Mouse (Mus musculus): ENCODE results near the gene Nectin2. TPM values are rescaled to one million over a fixed set of nuclear protein-coding genes. Genes with fewer than 3 reads are reported as not detected.

The Nectin2 gene
- total RNA-seq, 2 experiments from 2014 or later, result 35.7 to 36.4 TPM

DNA sequence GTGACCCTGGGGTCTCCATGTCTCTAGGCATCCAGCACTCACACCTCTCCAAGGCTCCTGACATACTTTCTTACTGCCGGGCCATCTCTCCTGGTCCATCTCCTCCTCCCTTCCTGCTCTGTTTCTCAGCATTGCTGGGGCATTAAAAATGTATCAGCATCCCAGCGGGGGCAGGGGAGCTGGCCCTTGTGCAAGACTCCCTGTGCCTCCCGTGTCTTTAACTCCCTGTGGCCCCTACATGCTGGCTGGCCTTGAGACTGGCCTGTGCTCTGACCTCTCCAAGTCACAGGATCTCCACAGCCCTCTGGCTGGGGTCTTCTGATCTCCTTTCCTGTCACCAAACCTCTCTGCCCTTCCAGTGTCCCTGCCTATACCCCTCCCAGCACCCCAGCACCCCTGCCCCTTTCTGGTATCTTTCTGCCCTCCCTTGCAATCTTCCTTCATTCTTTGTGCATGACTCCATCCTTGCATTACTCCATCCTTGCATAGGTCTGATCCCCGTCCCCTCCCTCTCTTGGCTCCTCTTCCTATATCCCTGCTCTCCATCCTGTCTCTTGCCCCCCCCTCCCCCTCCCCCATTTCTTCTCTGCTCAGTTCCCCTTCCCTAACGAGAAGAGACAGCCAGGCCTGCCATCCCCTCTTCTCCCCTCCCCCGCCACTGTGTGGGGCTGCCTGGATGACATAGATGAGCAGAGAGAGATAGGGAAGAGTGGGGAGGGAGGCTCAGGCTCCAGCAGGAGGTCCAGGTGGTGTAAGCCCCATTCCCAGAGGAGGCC is 3.7 kb downstream of the Nectin2 start:
- peak; percentile 23 for DNase-seq
- intact Hi-C loops (cut with DNase I), result no loop called here

DNA sequence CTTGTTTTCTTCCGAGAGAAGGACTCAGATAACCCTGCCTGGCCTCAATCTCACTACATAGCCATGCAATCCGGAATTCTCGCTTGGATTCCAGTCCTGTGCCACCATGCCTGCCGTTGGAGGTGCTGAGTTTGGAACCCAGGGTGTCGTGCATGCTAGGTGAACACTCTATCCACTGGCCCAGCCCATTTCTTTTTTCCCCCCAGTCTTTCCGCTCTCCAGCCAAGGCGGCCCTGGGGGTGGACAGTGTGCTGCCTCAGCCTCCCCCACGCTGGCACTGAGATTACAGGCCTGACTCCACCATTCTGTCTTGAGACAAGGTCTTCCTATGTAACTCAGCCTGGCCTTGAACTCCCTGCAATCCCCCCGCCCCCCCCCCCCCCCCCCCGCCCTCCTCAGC is 4.3 kb downstream of the Nectin2 start:
- intact Hi-C loops (cut with DNase I), result no loop called here
- no peak for DNase-seq

DNA sequence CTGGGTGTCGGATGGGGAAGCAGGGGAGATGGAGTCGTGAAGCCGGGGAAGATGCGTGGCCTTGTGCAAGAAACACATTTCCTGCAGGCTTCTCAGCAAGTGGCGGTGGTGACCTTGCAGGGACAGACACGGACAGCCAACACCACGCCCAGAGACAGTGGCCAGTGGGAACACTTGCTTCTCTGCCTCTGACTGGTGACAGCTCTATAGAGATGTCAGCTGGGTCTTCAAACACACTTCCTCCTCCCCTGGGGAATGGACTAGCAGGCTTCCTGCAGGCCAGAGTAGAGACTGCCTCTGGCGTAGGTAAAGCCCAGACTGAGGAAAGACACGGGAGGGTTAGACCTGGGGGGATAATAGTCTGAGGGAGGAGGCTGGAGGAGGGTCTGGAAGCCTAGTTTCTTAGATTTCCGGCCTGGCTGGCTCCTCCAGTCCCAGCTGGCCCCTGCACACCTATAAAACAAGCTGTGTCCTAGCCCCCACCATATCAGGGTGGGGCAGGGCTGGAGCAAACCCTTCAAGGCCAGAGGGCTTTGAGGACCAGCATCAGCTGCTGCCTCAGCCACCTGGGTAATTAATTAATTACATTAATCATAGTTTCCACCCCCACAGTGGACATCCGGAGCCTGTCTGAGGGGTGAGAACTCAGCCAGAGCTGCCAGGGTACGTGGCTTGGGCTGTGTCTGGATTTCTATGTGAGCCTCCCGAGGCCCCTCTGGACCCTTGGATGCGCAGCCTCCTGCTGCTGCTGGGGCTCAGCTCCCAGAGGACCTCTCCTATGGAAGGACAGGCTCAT is 5.5 kb downstream of the Nectin2 start:
- DNase-seq, result no peak
- intact Hi-C loops (cut with DNase I), result no loop called here

DNA sequence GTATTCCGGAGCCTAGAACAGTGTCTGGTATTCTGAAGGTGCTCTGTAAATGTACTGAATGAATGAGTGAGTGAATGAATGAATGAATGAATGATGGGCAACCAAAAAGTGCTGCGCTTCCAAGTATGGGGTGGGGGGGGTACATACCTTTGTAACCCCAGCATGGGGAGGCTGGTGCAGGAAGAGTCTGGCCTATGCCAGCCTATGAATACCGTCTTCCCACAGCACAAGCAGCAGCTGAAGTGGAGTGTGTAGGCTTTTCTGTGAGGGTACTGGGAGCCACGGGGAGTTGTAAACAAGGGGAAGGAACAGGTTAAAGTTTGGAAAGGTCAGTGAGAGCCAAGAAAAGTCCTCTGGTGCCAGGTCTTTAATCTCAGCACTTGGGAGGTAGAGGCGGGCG is 6.5 kb downstream of the Nectin2 start:
- intact Hi-C loops (cut with DNase I), result no loop called here

DNA sequence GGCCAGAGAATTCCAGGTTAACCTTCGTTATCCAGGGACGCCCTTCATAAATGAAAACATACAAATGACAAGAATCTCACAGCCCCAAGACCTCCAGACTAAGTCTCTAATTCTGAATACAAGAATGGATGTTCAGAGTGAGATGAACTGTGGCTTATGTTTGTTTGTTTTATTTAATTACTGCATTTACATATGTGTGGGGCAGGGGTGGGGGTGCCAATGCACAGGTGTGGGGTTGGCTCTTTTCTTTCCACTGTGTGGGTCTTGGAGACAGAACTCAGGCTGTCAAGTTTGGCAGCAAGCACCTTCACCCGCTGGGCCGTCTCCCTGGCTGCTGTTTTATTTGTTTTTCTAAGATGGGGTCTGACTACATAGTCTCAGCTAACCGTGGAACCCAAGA is 7.8 kb downstream of the Nectin2 start:
- intact Hi-C loops (cut with DNase I), result no loop called here
- no peak for DNase-seq

More for the DNA sequence above, 6.5 kb downstream of the Nectin2 start:
- no peak for DNase-seq

DNA sequence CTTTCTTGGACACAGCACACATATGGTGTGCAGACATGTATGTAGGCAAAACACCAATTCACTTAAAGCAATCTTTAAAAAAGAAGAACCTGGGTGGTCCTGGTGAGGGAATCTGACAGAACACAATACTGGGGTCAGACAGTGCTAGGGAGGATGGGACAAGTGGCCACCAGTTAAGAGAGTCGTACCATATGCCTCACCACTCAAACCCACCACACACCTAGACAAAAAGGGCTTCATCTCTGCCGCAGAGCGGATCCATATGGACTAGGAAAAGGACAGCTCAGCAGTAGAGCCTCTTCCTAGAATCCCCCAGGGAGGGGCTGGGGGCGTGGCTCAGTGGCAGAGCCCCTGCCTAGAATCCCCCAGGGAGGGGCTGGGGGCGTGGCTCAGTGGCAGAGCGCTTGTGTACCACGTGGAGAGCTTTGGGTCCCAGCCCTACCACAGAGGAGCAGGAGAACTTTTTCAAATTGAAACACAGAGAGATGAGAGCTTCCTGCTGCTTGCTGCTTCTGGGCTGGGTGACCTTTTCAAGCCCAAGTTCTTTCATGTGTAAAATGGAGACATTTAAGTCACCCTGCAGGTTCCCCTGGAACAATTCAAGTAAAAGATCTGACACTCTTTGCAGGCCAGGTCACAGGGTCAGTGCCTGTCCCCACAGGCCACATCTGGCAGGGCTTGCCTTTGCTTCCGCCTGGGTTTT is 8.8 kb downstream of the Nectin2 start:
- DNase-seq, result no peak
- intact Hi-C loops (cut with DNase I), result no loop called here

DNA sequence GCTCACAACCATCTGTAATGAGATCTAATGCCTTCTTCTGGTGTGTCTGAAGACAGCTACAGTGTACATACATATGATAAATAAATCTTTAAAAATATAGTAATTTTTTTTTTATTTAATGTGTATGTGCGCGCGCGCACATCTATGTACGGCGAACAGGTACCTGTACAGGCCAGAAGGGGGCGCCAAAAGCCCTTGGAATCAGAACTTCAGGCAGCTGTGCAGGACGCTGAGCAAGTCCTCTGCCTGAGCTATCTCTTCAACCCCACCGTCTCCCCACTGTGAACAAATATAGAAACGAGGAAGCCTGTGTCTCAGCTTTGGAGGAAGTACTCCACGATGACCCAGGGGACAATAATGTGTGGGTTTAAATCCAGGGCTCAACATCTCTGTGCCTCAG is 10.0 kb downstream of the Nectin2 start:
- intact Hi-C loops (cut with DNase I), result no loop called here
- no peak for DNase-seq

DNA sequence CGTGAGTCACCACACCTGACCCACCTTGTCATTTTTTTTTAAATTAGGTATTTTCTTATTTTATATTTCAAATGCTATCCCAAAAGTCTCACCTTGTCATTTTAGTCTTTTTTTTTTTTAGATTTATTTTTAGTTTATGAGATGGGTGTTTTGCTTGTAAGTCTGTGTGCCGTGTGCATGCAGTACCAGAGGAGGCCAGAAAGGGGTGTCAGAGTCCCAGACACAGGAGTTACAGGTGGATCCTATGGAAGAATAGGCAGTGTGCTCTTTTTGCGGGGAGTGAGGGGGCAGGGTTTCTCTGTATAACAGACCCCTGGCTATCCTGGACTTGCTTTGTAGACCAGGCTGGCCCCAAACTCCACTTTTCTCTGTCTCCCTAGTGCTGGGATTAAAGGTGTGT is 11.5 kb downstream of the Nectin2 start:
- DNase-seq, result no peak
- intact Hi-C loops (cut with DNase I), result no loop called here

DNA sequence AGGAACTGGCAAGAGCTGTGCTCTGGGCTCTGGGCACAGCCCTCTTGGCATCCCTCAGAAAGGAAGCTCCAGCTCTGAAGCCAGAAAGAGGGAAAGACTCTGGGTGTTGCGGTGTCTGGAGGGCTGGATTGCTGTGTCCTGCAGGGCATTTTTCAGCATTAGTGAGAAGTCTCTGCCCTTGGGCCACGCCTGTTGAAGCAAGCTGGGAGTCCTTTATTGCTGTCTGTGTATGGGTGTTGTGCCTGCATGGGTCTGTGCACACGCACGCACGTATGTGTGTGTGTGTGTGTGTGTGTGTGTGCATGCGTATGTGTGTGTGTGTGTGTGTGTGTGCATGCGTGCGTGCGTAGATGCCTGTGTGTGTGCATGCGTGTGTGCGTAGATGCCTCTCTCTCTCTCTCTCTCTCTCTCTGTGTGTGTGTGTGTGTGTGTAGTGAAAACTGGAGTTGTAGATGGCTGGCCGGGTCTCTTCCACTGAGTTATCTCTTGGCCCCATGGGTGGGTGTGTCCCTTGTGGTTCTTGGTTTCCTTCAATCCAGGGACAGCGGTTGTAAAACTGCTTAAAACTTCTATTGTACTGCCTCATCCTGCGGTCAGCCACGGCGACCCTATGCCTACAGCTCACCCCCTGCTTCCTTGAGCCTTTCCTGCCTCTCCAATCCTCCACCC is 13.8 kb downstream of the Nectin2 start:
- DNase-seq, result no peak
- intact Hi-C loops (cut with DNase I), result no loop called here

DNA sequence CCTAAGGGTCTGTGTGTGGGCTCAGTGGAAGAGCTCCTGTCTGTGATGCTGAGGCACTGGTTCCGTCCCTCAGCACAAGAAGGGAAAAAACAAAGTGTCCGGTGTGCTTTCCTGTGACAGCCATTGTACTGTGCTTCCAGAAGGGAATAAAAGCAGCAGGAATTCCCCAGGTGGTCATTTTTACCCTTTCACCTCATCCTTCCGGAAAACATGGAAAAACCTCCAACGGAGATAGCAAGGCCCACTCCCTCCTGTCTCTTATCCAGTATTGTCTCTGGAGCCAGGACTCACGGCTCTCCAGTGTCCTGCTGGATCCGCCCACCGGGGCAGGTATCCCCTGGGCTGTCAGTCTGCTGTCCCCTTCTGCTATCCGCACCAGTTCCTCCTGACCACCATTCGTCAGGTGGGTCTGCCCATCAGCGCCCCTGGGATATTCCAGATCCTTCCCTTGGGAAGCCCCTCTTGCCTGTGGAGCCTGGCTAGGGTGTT is 16.1 kb downstream of the Nectin2 start:
- DNase-seq, result no peak
- intact Hi-C loops (cut with DNase I), result no loop called here

DNA sequence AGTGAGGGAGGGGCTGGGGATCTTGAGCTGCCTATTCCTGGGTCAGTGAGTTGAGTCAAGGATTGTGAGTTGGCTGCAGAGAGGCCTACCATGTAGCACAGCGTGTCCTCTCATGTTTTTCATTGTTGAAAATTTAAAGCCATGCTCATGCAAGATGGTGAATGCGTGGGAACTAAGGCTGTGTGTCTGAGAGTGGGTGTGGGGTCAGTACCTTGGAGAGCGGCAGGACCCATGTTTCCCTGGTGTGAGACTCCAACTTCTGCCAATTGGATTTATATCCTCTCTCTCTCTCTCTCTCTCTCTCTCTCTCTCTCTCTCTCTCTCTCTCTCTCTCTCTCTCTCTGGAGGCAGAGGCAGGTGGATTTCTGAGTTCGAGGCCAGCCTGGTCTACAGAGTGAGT is 23.7 kb downstream of the Nectin2 start:
- intact Hi-C loops (cut with DNase I), result no loop called here
- no peak for DNase-seq

DNA sequence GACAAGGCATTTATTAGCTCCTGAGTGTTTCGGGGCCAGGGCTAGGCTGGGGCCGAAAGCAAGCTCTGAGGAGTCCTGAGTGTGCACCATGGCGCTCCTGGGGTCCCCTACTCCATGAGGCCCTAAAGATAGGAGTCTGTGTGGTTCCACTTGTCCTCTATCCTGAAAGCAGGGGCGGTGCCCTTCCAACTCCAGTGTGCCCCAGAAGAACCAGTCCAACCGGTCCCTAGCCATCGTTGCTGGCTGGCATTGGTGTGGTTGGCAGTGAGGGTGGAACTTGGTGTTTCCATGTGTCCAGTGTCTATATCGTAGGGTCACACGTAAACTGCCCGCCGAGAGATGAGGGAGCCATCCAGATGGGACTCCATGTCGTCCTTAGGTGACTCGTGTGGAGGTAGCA is 26.1 kb downstream of the Nectin2 start:
- intact Hi-C loops (cut with DNase I), result no loop called here
- DNase-seq, result no peak

DNA sequence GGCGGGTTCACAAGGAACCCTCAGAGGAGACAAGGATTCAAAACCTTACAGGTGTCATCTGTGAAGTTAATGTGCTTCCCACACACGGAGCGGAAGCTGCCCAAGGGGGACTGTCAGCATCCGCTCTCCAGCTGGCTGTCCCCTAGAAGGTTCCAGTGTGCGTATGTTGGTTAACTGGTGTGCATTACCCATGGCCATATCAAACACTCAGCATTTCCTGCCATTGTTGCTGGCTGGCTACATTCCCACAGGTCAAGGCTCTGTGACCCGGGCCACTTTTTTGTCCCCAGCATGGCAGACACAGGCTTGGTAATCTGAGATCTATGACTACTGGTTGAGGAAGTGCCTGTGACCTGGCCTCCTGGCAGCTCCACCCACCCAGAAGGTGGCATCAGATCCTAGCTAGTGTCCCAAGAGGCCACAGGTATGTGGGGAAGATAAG is 27.5 kb downstream of the Nectin2 start:
- intact Hi-C loops (cut with DNase I), result no loop called here
- DNase-seq, result no peak

DNA sequence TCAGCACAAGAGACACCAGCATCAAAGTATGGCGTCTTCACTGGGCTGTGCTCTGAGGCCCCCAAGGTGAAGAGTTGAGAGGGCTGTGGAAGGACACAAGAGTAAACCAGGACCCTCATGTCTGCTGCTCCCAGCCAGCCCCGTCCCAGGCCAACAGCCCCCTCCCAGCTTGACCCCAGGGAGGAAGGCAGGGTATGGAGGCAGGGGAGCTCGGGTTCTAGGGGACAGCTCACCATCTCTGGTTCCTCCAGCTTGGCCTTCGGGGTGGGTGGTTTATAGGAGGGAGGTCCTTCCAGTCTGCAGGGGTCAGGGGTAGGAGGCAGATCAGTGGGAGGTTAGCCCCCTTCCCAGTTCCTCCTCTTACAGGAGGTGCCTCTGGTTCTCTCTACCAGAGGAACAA is 31.1 kb downstream of the Nectin2 start:
- intact Hi-C loops (cut with DNase I), result no loop called here
- DNase-seq, result no peak

DNA sequence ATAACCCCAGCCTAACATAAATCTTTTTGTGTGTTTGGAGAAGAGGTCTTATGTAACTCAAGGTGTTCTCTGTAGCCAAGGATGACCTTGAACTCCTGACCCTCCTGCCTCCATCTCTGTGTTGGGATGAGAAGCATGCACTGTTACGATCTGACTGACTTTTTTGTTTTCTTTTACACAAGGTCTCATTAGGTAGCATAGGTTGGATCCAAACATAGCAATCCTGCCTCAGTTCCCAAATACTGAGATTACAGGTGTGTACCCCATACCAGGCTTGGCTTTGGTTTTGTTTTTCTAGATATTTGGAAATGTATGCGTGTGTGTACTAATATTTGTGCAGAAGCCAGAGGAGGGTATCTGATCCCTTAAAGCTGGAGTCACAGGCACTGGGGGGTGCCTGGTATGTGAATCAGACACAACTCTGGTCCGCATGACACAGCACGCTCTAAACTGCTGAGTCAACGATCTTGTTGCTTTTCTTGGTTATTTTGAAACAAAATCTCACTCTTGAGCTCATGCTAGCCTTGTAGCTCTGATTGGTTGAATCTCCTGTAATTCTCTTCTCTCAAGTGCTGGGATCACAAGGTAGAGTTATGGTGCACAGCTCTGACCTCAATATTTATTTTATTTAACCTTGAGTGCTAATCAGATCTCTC is 31.9 kb downstream of the Nectin2 start:
- intact Hi-C loops (cut with DNase I), result no loop called here
- no peak for DNase-seq

DNA sequence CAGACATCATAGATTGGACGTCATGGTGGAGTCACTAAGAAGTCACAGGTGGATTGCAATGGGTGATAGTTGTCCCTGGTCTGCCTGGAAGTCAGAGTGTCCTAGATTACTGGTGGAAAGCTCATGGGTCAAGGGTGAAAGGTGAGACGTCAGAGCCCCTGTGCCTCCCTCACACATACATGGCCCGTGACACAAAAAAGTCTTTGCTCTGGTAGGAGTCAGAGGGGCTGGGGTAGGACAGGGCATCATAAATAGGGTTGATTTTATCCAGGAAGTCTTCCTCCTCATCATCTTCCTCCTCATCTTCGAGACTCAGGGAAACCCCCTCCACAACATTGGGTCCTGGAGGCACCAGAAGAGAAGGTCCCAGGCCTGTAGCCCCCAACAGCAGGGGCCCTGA is 32.9 kb downstream of the Nectin2 start:
- intact Hi-C loops (cut with DNase I), result no loop called here
- DNase-seq, result no peak

DNA sequence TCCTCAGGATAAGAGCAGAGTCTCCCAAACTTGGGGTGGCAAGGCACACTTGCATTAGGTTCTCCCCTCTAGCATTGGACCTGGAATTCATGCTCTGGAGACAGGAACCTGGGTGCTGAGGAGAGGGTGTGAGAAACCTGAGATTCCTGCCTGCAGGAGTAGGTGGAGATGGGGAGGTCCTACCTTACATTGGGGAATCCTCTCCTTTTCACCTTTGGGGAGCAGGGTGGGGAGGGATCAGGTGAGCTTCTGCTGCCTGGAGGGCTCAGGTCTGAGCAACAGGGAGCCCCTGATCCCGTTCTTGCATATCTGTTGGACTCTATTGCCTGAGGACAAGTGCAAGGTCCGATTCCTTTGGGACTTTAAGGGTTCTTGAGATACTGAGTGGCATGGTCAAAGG is 33.5 kb downstream of the Nectin2 start:
- DNase-seq, result no peak
- intact Hi-C loops (cut with DNase I), result no loop called here

DNA sequence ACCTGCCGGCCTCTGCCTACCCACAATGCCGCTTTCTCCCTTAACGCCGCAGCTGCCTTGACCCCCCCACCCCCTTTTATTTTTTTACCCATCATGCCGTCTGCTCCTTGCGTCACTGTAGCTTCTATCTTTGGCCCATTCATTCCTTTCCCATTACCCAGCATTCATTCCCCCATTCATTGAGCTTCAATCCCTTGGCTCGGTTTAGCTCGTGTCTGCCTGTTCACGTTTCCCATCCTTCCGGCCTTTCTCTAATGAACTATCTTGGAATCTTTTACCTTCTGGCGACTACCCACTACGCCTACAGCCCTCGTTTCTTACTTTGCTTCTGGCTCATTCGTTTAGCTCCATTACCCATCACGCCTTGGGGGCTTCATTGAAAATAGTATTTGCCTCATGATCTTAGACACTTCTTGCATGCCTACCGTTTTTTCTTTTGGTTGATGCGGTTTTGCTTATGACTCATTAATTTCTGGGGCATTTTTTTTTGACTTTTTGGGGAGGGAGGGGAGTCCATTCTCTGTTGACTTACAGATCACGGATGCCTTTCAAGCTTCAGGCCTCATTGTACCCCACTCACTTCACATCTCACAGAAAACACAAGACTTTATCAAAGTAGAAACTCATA is 34.1 kb downstream of the Nectin2 start:
- no peak for DNase-seq
- intact Hi-C loops (cut with DNase I), result no loop called here

DNA sequence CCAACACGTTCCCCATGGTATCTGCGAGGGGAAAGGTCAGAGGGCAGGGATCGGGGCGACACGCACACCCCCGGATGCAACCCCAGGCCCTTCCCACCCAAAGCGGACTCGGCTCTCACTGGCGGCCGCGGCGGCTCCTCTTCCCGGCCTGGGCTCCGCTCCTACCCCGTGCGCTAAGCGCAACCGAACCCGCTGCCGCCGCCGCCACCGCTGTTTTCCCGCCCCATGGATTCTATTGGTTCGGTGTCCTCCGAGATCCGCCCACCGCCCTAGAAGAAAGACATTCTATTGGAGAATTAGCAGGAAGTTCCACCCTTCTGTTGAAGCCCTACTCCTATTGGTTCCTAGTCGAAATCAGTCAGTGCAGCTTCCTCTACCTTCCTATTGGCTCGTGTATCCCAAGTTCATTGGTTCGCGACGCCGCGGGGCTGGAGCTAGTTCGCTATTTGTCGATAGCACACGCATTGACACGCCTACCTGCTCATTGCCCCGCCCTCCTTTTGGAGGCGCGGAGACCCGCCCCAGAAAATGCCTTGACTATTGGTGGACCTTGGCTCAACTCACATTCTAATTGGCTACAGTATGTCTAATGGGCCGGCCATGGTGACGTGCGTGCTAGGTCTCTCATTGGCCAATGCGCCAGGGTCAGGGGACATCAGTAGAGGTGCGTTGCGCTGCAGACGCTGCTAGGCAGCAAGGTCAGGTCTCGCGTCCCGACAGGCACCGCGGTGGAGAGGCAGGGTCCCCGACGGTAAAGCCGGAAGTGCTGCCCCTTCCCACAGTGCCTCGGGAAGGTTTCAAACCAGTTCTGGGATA is 34.8 kb downstream of the Nectin2 start, which contains the start of gene Tomm40:
Gene Tomm40 (minus strand): TSS at position 200 of the 816 bp plus-strand sequence.
- DNase-seq, result peak; percentile 99
- intact Hi-C loops (cut with DNase I), result no loop called here
